Mouse (Mus musculus) liver, postnatal 0 days (tissue): ENCODE measurements around the gene Fam210b.

ENCODE experiments used
- CTCF ChIP-seq: sonication (generic); IDR thresholded peaks from 2 replicates; pipeline ENCODE4 v1.5.1; 2016; ENCODE audit warnings: antibody characterized with exemption, low read depth
- EP300 ChIP-seq: IDR thresholded peaks from 2 replicates; pipeline ENCODE4 v1.6.1; 2016; ENCODE audit warnings: antibody characterized with exemption, low read depth, mild to moderate bottlenecking

- TF ChIP-seq CTCF = peak; percentile 86
- no peak for TF ChIP-seq EP300
Measured at GRCm38 (mm10) chr2:172378332-172378731, 33.0 kb downstream of the Fam210b start.
